Mouse (Mus musculus): ENCODE data around the gene Dlat. TPM values are rescaled to one million over a fixed set of nuclear protein-coding genes. Genes with fewer than 3 reads are reported as not detected.
"Not testable (repeated sequence)": the region's sequence is repeated elsewhere in the genome, so short reads cannot be mapped to it uniquely, and the experiment has no call there.

Gene Dlat
- polyA plus RNA-seq, 1 experiment from 2014 or later: 63.7 TPM

DNA sequence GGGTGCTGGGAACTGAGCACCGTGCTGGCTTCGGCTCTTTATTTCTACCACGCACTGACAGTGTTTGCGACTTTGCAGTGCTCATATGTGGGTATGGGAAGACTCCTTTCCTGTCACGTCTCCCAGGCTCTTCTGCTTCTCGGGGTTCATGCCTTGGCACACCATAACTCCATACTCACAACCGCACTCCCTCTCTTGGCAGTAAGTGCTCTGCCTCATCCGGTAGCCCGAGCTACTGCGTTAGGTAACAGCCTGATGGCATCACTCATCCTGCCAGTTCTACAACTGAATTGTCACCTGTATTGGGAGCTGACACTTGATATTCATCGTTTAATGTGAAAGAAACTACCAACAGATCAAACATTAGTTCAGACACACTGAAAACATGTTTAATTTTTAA is 25.3 kb downstream of the Dlat start:
- Histone ChIP-seq H3K27ac (replicated peaks; ENCODE audit: low read depth, low read length) (no peak overlapping the region), H3K4me2 (ENCODE audit: low read depth, severe bottlenecking) (no peak overlapping the region), H3K4me1 (ENCODE audit: control insufficient read depth, insufficient read depth, low read length) (no peaks in the 10 kb centered on the region), H3K36me3 (ENCODE audit: control insufficient read depth, insufficient read depth, low read length) (peaks cover 3% of the 10 kb centered on the region; the same call in 1 of the 2 replicates), H3K4me3 (ENCODE audit: low read depth, low read length) (no peak overlapping the region), H3K9me3 (ENCODE audit: control insufficient read depth, low read length) (no peaks in the 10 kb centered on the region), H3K27me3 (ENCODE audit: control insufficient read depth, insufficient read depth, low read length) (no peaks in the 10 kb centered on the region), H3K9ac (ENCODE audit: low read length) (no peak overlapping the region)
- ATAC-seq (ENCODE audit: insufficient number of reproducible peaks, low FRiP score, low TSS enrichment, low read depth) (no peak), DNase-seq (ENCODE audit: low spot score) (no peak)
- WGBS: 94% methylated on average over 11 of the region's 11 CpGs

DNA sequence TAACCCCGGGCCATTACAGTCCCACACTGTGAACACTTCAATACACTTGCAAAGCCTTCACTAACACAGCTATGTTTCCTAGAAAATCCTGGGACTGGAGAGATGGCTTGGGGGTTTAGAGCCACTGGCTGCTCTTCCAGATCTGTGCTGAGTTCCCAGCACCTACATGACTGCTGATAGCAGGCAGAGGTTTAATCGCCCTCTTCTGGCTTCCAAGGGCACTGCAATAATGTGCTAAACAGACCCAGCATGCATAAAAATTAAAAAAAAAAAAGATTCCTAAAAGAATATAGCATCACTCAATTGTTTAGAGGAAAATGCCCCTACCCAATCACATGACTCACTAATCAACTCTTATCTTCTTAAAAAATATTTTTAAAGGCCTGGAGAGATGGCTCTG is 26.5 kb downstream of the Dlat start:
- ATAC-seq (ENCODE audit: insufficient number of reproducible peaks, low FRiP score, low TSS enrichment, low read depth) (no peak), DNase-seq (ENCODE audit: low spot score) (no peak)
- Histone ChIP-seq H3K9me3 (ENCODE audit: control insufficient read depth, low read length) (no peaks in the 10 kb centered on the region), H3K36me3 (ENCODE audit: control insufficient read depth, insufficient read depth, low read length) (peaks cover 3% of the 10 kb centered on the region; the same call in 1 of the 2 replicates), H3K27ac (replicated peaks; ENCODE audit: low read depth, low read length) (no peak overlapping the region), H3K4me2 (ENCODE audit: low read depth, severe bottlenecking) (no peak overlapping the region), H3K4me1 (ENCODE audit: control insufficient read depth, insufficient read depth, low read length) (no peaks in the 10 kb centered on the region), H3K4me3 (ENCODE audit: low read depth, low read length) (no peak overlapping the region), H3K9ac (ENCODE audit: low read length) (no peak overlapping the region), H3K27me3 (ENCODE audit: control insufficient read depth, insufficient read depth, low read length) (no peaks in the 10 kb centered on the region)
- 52% methylated on average over 2 of the region's 2 CpGs for WGBS

DNA sequence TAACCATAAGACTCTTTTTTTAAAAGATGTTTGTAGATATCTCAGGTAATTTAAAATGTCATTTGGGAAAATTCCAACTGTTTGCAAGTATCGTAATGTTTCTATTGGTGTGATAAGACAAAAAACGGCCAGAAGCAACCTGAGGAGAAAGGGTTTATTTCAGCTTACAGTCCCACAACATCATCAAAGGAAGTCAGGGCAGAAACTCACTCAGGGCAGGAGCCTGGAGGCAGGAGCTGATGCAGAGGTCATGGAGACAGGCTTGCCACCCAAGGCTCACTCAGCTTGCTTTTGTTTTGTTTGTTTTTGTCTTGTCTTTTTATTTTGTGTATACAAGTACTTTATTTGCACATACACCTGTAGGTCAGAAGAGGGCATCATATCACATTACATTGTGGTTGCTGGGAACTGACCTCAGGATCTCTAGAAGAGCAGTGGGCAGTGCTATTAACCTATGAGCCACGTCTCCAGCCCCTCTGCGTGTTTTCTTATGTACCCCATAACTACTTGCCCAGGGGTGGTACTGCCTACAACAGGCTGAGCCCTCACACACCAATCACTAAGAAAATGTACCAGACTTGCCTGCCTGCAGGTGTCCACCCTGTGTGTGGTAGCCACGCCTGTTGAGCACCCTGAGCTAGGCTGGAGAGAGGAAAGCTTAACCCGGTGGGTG is 27.4 kb downstream of the Dlat start:
- 88% methylated on average over 6 of the region's 6 CpGs for WGBS
- H3K9me3 ChIP-seq (ENCODE audit: control insufficient read depth, low read length): no peaks in the 10 kb centered on the region
- no peak for DNase-seq (ENCODE audit: low spot score)
- H3K27me3 ChIP-seq (ENCODE audit: control insufficient read depth, insufficient read depth, low read length): no peaks in the 10 kb centered on the region
- no peak overlapping the region for H3K9ac ChIP-seq (ENCODE audit: low read length)
- no peak overlapping the region for H3K4me2 ChIP-seq (ENCODE audit: low read depth, severe bottlenecking)
- H3K4me3 ChIP-seq (ENCODE audit: low read depth, low read length): no peak overlapping the region
- no peak overlapping the region for H3K27ac ChIP-seq (replicated peaks; ENCODE audit: low read depth, low read length)
- ATAC-seq (ENCODE audit: insufficient number of reproducible peaks, low FRiP score, low TSS enrichment, low read depth): no peak; the same call in 1 of the 2 replicates
- peaks cover 3% of the 10 kb centered on the region; the same call in 1 of the 2 replicates for H3K36me3 ChIP-seq (ENCODE audit: control insufficient read depth, insufficient read depth, low read length)
- no peaks in the 10 kb centered on the region for H3K4me1 ChIP-seq (ENCODE audit: control insufficient read depth, insufficient read depth, low read length)

DNA sequence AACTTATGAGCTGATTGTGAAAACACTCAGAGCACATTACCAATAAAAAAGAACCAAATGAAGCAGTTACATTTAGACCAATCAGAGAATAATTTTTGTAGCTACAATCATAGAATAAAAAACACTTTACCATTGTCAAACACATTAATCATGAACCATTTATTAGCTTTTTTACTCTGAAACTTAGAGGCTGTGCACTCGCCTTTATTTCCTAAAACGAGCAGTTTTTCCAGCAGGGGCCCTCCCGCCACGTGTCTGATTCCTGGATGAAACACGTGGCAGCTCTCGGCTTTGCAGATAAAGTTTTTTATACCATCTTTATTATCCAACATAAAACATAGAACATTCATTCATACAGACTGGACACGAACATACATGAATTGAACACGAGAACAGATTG is 28.7 kb downstream of the Dlat start:
- DNase-seq (ENCODE audit: low spot score); H3K9me3 ChIP-seq (ENCODE audit: control insufficient read depth, low read length); H3K36me3 ChIP-seq (ENCODE audit: control insufficient read depth, insufficient read depth, low read length); H3K9ac ChIP-seq (ENCODE audit: low read length); H3K4me1 ChIP-seq (ENCODE audit: control insufficient read depth, insufficient read depth, low read length); H3K27me3 ChIP-seq (ENCODE audit: control insufficient read depth, insufficient read depth, low read length); ATAC-seq (ENCODE audit: insufficient number of reproducible peaks, low FRiP score, low TSS enrichment, low read depth); H3K27ac ChIP-seq (replicated peaks; ENCODE audit: low read depth, low read length); H3K4me3 ChIP-seq (ENCODE audit: low read depth, low read length); H3K4me2 ChIP-seq (ENCODE audit: low read depth, severe bottlenecking): not testable (repeated sequence)
- 85% methylated on average over 6 of the region's 8 CpGs for whole genome bisulfite sequencing

DNA sequence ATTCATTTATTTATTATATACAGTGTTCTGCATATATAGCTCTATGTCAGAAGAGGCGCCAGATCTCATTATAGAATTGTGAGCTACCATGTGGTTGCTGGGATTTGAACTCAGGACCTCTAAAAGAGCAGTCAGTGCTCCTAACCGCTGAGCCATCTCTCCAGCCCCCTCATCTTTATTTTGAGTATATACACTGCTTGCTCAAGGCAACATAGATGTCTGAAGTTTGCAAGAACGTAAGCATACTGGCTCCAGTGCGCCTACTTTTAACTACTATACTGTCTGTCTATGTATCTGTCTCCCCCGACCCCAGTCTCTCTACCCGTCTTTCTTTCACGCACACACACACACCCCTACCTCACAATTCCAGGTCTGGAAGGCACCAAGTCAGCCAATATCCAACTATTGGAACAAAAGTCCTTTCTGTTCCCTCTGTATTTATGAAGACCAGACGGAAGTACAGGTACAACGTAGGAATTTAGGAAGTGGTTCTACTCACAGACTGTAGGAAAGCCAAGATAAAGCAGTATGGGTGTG is 41.7 kb downstream of the Dlat start:
- Histone ChIP-seq H3K4me3 (ENCODE audit: low read depth, low read length) (peak overlapping the region; percentile 90), H3K27ac (replicated peaks; ENCODE audit: low read depth, low read length) (no peak overlapping the region), H3K36me3 (ENCODE audit: control insufficient read depth, insufficient read depth, low read length) (peaks cover 11% of the 10 kb centered on the region), H3K9ac (ENCODE audit: low read length) (no peak overlapping the region), H3K9me3 (ENCODE audit: control insufficient read depth, low read length) (no peaks in the 10 kb centered on the region), H3K4me2 (ENCODE audit: low read depth, severe bottlenecking) (no peak overlapping the region; the same call in 1 of the 2 replicates), H3K4me1 (ENCODE audit: control insufficient read depth, insufficient read depth, low read length) (peaks cover 3% of the 10 kb centered on the region; the same call in 1 of the 2 replicates), H3K27me3 (ENCODE audit: control insufficient read depth, insufficient read depth, low read length) (no peaks in the 10 kb centered on the region)
- DNase-seq (ENCODE audit: low spot score): no peak
- 62% methylated on average over 9 of the region's 9 CpGs for WGBS
- ATAC-seq (ENCODE audit: insufficient number of reproducible peaks, low FRiP score, low TSS enrichment, low read depth): no peak

GRCm38 (mm10) chr9:50616766-50617603 is 42.6 kb downstream of the Dlat start, which contains the start of the genes Pih1d2 and Nkapd1:
Pih1d2 (plus strand) TSS chr9:50617321.
Nkapd1 (minus strand) TSS chr9:50617464.
- ATAC-seq (ENCODE audit: insufficient number of reproducible peaks, low FRiP score, low TSS enrichment, low read depth) (peak; percentile 90), DNase-seq (ENCODE audit: low spot score) (peak; percentile 94)
- no peaks in the 10 kb centered on the region for H3K9me3 ChIP-seq (ENCODE audit: control insufficient read depth, low read length)
- peaks cover 3% of the 10 kb centered on the region; the same call in 1 of the 2 replicates for H3K4me1 ChIP-seq (ENCODE audit: control insufficient read depth, insufficient read depth, low read length)
- peak within 1 kb of the TSS; percentile 60 for H3K4me2 ChIP-seq (ENCODE audit: low read depth, severe bottlenecking)
- H3K36me3 ChIP-seq (ENCODE audit: control insufficient read depth, insufficient read depth, low read length): peaks cover 16% of the 10 kb centered on the region
- H3K4me3 ChIP-seq (ENCODE audit: low read depth, low read length): peak within 1 kb of the TSS; percentile 90
- H3K9ac ChIP-seq (ENCODE audit: low read length): peak within 1 kb of the TSS; percentile 83
- WGBS: under 1% methylated on average over 81 of the region's 81 CpGs
- H3K27ac ChIP-seq (replicated peaks; ENCODE audit: low read depth, low read length): peak within 1 kb of the TSS; percentile 78
- no peaks in the 10 kb centered on the region for H3K27me3 ChIP-seq (ENCODE audit: control insufficient read depth, insufficient read depth, low read length)

DNA sequence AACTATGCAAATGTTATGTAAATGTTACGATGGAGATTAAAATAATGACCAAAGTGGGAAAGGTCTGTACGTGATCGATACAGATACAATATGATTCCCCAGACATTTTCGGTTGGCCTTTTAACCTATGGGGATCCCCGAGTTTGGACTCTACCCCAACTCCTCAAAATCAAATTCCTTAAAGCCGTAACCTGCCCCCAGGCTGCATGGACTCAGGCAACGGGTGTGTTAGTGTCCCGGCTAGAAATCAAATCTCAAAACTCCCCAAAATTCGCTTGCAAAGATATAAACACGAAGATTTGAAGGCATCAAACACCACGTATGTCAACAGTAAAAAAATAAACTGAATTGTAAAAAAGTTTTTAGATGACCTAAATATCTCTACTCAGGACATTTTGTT is 43.4 kb downstream of the Dlat start:
- H3K9me3 ChIP-seq (ENCODE audit: control insufficient read depth, low read length): no peaks in the 10 kb centered on the region
- peak overlapping the region; percentile 83 for H3K9ac ChIP-seq (ENCODE audit: low read length)
- H3K4me1 ChIP-seq (ENCODE audit: control insufficient read depth, insufficient read depth, low read length): peaks cover 3% of the 10 kb centered on the region; the same call in 1 of the 2 replicates
- DNase-seq (ENCODE audit: low spot score): no peak
- H3K27ac ChIP-seq (replicated peaks; ENCODE audit: low read depth, low read length): no peak overlapping the region
- peak overlapping the region; percentile 60 for H3K4me2 ChIP-seq (ENCODE audit: low read depth, severe bottlenecking)
- WGBS: 41% methylated on average over 11 of the region's 11 CpGs
- peak overlapping the region; percentile 90 for H3K4me3 ChIP-seq (ENCODE audit: low read depth, low read length)
- H3K27me3 ChIP-seq (ENCODE audit: control insufficient read depth, insufficient read depth, low read length): no peaks in the 10 kb centered on the region
- peaks cover 16% of the 10 kb centered on the region for H3K36me3 ChIP-seq (ENCODE audit: control insufficient read depth, insufficient read depth, low read length)
- no peak for ATAC-seq (ENCODE audit: insufficient number of reproducible peaks, low FRiP score, low TSS enrichment, low read depth)

DNA sequence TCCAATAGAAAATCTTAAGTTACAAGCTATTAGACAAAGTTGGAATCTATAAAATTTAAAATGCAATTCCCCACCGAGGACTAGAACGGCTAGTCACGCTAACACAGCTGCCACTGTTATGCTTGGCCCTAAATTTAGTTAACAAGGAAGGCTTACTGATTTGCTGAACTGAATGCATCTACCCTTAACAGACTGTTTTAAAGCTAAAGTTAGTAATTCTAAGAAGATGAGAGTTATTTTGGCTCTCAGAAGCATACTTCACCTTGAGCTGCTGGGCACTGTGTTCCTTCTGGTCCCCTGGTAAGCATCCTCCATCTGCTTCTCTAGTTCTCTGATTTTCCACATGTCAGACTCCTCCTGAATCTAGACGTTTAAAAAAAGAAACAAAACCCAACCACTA is 47.5 kb downstream of the Dlat start:
- no peak overlapping the region for H3K9ac ChIP-seq (ENCODE audit: low read length)
- DNase-seq (ENCODE audit: low spot score) (no peak), ATAC-seq (ENCODE audit: insufficient number of reproducible peaks, low FRiP score, low TSS enrichment, low read depth) (no peak)
- peaks cover 3% of the 10 kb centered on the region; the same call in 1 of the 2 replicates for H3K4me1 ChIP-seq (ENCODE audit: control insufficient read depth, insufficient read depth, low read length)
- H3K4me3 ChIP-seq (ENCODE audit: low read depth, low read length): no peak overlapping the region
- H3K9me3 ChIP-seq (ENCODE audit: control insufficient read depth, low read length): no peaks in the 10 kb centered on the region
- no peaks in the 10 kb centered on the region for H3K27me3 ChIP-seq (ENCODE audit: control insufficient read depth, insufficient read depth, low read length)
- WGBS: 92% methylated on average over 4 of the region's 4 CpGs
- H3K27ac ChIP-seq (replicated peaks; ENCODE audit: low read depth, low read length): no peak overlapping the region
- no peak overlapping the region for H3K4me2 ChIP-seq (ENCODE audit: low read depth, severe bottlenecking)
- peaks cover 26% of the 10 kb centered on the region for H3K36me3 ChIP-seq (ENCODE audit: control insufficient read depth, insufficient read depth, low read length)
